Mouse (Mus musculus) C2C12 (cell line): Measurements from ENCODE around the gene Mettl11b.

Source experiments
- CTCF ChIP-seq: IDR thresholded peaks from one replicate; pipeline ENCODE4 v1.5.1; 2011; ENCODE audit not compliant: control insufficient read depth, insufficient read depth, insufficient read length
- FOSL1 ChIP-seq: IDR thresholded peaks from one replicate; pipeline ENCODE4 v1.8.0; 2011; ENCODE audit warnings: mild to moderate bottlenecking, low read length; ENCODE audit not compliant: poor library complexity, insufficient read depth, severe bottlenecking
- MYOD1 ChIP-seq: IDR thresholded peaks from one replicate; pipeline ENCODE4 v1.6.1; 2011; ENCODE audit warnings: low read depth; ENCODE audit not compliant: control insufficient read depth, insufficient read length
- USF1 ChIP-seq: IDR thresholded peaks from one replicate; pipeline ENCODE4 v1.6.1; 2011; ENCODE audit warnings: low read depth, mild to moderate bottlenecking, control low read depth, moderate library complexity

DNA sequence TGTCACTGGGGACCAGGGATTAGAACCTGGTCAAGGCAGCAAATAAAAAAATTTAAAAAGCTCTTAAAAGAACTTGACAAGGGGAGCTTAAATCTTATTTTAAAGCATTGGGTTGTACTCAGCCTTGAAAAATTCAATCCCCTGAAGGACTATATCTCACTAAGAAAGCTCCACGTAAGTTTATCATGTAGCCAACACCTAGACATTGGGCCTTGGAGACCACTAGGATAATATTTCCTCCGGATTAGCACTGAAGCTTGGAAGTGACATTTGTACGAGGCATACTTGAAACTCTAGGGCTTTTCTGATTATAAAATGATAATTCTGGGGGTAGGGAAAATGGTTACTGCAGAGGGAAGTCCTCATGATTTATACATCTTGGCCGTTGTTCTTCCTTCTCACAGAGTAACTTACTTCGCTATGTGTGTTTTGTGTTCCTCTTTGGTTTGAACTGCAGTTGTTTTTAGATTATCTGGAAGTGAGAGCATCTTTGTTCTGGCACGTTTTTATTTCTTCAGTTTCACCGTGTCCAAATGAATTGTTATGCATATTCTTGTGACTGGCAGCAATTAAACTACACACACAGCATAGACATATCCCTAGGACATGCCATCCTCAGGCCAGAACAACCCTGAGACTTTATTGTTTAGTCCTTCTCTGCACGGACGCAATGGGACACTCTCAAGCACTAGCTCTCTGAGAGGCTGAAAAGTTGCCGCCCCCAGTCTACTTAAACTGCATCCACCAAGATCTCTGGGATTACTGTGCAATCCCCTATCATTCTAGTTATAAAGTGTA, 11.6 kb upstream of the Mettl11b start:
- TF ChIP-seq CTCF (no peak), MYOD1 (no peak), FOSL1 (no peak), USF1 (no peak)
